Mouse (Mus musculus) testis, adult 2 months (tissue): ENCODE measurements around the gene Pak7.

Source experiments
- CTCF ChIP-seq: fragments of 200-500 bp; IDR thresholded peaks from 2 replicates; pipeline ENCODE4 v1.5.1; 2012; ENCODE audit warnings: low read depth, mild to moderate bottlenecking, inconsistent platforms, low read length, moderate library complexity; ENCODE audit not compliant: control insufficient read depth, insufficient read depth, insufficient replicate concordance
- POLR2A ChIP-seq: fragments of 200-500 bp; IDR thresholded peaks from 2 replicates; pipeline ENCODE4 v1.6.1; 2012; ENCODE audit warnings: low read depth, mild to moderate bottlenecking, inconsistent platforms, low read length, moderate library complexity; ENCODE audit not compliant: control insufficient read depth

DNA sequence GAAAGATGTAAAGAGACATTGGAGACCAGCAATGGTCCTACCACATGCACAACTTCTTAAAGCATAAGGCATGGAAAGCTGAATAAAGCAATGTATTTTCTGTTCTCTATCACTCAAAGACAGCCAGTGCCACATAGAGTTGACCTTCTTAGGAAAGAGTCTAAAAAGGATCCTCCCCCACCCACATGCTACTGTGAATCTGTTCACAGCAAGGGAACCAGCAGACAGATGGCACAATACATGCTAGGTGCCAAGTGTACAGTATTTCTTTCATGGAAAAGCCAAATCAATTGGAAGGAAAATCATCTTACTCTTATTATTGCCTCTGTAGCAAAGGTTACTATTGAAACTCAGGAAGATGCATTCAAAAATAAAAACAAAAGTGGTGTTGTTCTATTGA lies 86.4 kb downstream of the Pak7 start:
- no peak for TF ChIP-seq CTCF
- TF ChIP-seq POLR2A, result no peak
